Mouse (Mus musculus) lung, postnatal 0 days (tissue): Measurements from ENCODE around the gene Cysltr2.

Experiments used
- CTCF ChIP-seq: IDR thresholded peaks from 2 replicates; pipeline ENCODE4 v1.5.1; 2016; ENCODE audit warnings: antibody characterized with exemption, mild to moderate bottlenecking
- EP300 ChIP-seq: IDR thresholded peaks from 2 replicates; pipeline ENCODE4 v1.6.1; 2016; ENCODE audit warnings: antibody characterized with exemption, mild to moderate bottlenecking, control low read depth

DNA sequence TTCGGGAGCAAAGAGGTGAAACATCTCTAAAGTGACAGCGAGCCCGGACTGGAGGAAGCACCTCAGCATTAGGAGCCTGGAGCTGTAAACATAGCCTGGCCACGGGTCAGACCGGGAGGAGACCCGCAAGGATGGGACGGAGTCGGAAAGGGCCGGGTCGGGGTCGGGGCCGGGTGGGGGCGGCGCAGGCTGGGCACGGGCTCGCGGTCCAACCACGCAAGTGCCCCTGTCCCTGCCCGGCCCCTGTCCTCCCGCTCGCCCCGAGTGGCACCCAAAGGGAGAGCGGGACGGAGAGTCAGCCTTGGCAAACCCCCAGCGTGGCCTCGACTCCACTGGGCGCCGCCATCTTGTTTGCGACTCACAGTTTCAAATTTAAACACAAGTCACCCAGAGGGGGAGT lies 68.8 kb downstream of the Cysltr2 start:
- no peak for TF ChIP-seq EP300
- no peak for TF ChIP-seq CTCF
